Mouse (Mus musculus) midbrain, embryonic 13.5 days (tissue): ENCODE measurements around the gene Gprasp1. TPM values are rescaled to one million over a fixed set of nuclear protein-coding genes. Genes with fewer than 3 reads are reported as not detected.
"Not testable (repeated sequence)": the region's sequence is repeated elsewhere in the genome, so short reads cannot be mapped to it uniquely, and the experiment has no call there.

Experiments used
- ATAC-seq: fragments of 200-750 bp; cut with Nextera tagmentation; 2 replicates; pipeline ENCODE4 v1.8.0; 2017; ENCODE audit warnings: mild to moderate bottlenecking, moderate TSS enrichment, moderate library complexity
- H3K27ac ChIP-seq: fragments of 300-500 bp; sonication (generic); 2 replicates; pipeline ENCODE4 v1.5.1; 2015; ENCODE audit warnings: inconsistent platforms, mild to moderate bottlenecking, moderate library complexity
- H3K27me3 ChIP-seq: fragments of 300-500 bp; sonication (generic); 2 replicates; pipeline ENCODE4 v1.6.1; 2015; ENCODE audit warnings: mild to moderate bottlenecking, inconsistent platforms
- H3K36me3 ChIP-seq: fragments of 300-500 bp; sonication (generic); 2 replicates; pipeline ENCODE4 v1.6.1; 2015; ENCODE audit warnings: mild to moderate bottlenecking, inconsistent platforms
- H3K4me1 ChIP-seq: fragments of 300-500 bp; sonication (generic); replicated peaks from 2 replicates; pipeline ENCODE4 v1.6.1; 2015; ENCODE audit warnings: inconsistent platforms
- H3K4me2 ChIP-seq: fragments of 300-500 bp; sonication (generic); replicated peaks from 2 replicates; pipeline ENCODE4 v1.6.1; 2015; ENCODE audit warnings: moderate library complexity, mild to moderate bottlenecking, inconsistent platforms
- H3K4me3 ChIP-seq: fragments of 300-500 bp; sonication (generic); replicated peaks from 2 replicates; pipeline ENCODE4 v1.5.1; 2015; ENCODE audit warnings: mild to moderate bottlenecking, inconsistent platforms
- H3K9ac ChIP-seq: fragments of 300-500 bp; sonication (generic); replicated peaks from 2 replicates; pipeline ENCODE4 v1.6.1; 2015; ENCODE audit warnings: mild to moderate bottlenecking, inconsistent platforms
- H3K9me3 ChIP-seq: fragments of 300-500 bp; sonication (generic); 2 replicates; pipeline ENCODE4 v1.6.1; 2016; ENCODE audit warnings: mild to moderate bottlenecking, inconsistent platforms
- WGBS: fragments of 180-500 bp; shearing (Covaris S2); methylation state at CpG from one replicate; pipeline ENCODE4 v1.1.7; 2015; 5-methylcytosine and 5-hydroxymethylcytosine counted together
- microRNA counts: library from miRNA; unstranded; fragments of <30 nt; microRNA quantifications from one replicate; lab custom pipeline; 2016
- microRNA-seq: library from miRNA; unstranded; fragments of <30 nt; microRNA quantifications from one replicate; pipeline ENCODE4, GENCODE M21; 2016
- polyA plus RNA-seq: library from polyadenylated mRNA; unstranded; fragments of >200 nt; fragmentation: Nextera tagmentation; extraction: Ambion mirVana; gene quantifications from 2 replicates; pipeline ENCODE4 v1.2.1, GENCODE M21; 2015

The Gprasp1 gene
- polyA plus RNA-seq, 1 experiment from 2014 or later, result 163 TPM

- ATAC-seq, result peak; percentile 95
- 32% methylated on average over 28 of the region's 32 CpGs for WGBS
Observed at GRCm38 (mm10) chrX:135838521-135839360, 96.2 kb downstream of the Gprasp1 start, which contains the start of gene Gprasp2. TSS of gene Gprasp2 (plus strand) at chrX:135839034.

GRCm38 (mm10) chrX:135839397-135840391 is 97.2 kb downstream of the Gprasp1 start:
- peak; percentile 65 for ATAC-seq
- WGBS, result 26% methylated on average over 16 of the region's 17 CpGs
- H3K4me3 ChIP-seq, result peak overlapping the region; percentile 55

More at GRCm38 (mm10) chrX:135838521-135839360, 96.2 kb downstream of the Gprasp1 start, which contains the start of gene Gprasp2:
- Histone ChIP-seq H3K9ac (peak within 1 kb of the TSS; percentile 80), H3K36me3 (peaks cover 12% of the 10 kb centered on the region), H3K27ac (peak within 1 kb of the TSS; percentile 77), H3K4me2 (peak within 1 kb of the TSS; percentile 73), H3K4me3 (peak within 1 kb of the TSS; percentile 55)
- not testable (repeated sequence) for H3K9me3 ChIP-seq, H3K27me3 ChIP-seq, H3K4me1 ChIP-seq

More at GRCm38 (mm10) chrX:135839397-135840391, 97.2 kb downstream of the Gprasp1 start:
- Histone ChIP-seq H3K27ac (peak overlapping the region; percentile 77), H3K36me3 (peaks cover 12% of the 10 kb centered on the region), H3K4me2 (peak overlapping the region; percentile 73), H3K9ac (peak overlapping the region; percentile 80)
- H3K4me1 ChIP-seq, H3K9me3 ChIP-seq, H3K27me3 ChIP-seq: not testable (repeated sequence)

MicroRNAs encoded within 50 kb of the gene (microRNA counts, 519-probe panel; counts per million panel counts)
- 110 counts per million, percentile 56 among the panel's probes with 10 or more counts for microRNA mmu-miR-1970 (lab: Ali Mortazavi, UCI)

Small RNA genes within 50 kb of the gene (microRNA-seq; reads per million reads assigned to microRNA genes)
- not detected for gene Mir1970
- not detected for gene Mir7646

Other genes starting within 250 kb of the Gprasp1 start
- not detected in 2 replicates for gene AV320801, start 248.1 kb upstream of the Gprasp1 start, polyA plus RNA-seq
- gene Nxf7, start 144.0 kb upstream of the Gprasp1 start, polyA plus RNA-seq, result not detected in 2 replicates
- not detected in 2 replicates for gene Prame, start 115.0 kb upstream of the Gprasp1 start, polyA plus RNA-seq
- gene Tcp11x2, start 48.9 kb upstream of the Gprasp1 start, polyA plus RNA-seq, result not detected in 2 replicates
- not detected in 2 replicates for gene Tmsb15a, start 17.5 kb upstream of the Gprasp1 start, polyA plus RNA-seq
- gene Armcx5, start within 50 bp of the Gprasp1 start, polyA plus RNA-seq, result 11.7 and 13.5 TPM in 2 replicates
- gene Bhlhb9, start 54.9 kb downstream of the Gprasp1 start, polyA plus RNA-seq, result 111 and 116 TPM in 2 replicates
- 157 and 166 TPM in 2 replicates for gene Gprasp2, start 96.3 kb downstream of the Gprasp1 start, polyA plus RNA-seq